Mouse (Mus musculus) hindbrain, embryonic 16.5 days (tissue): Measurements from ENCODE around the gene Sept12. TPM values are rescaled to one million over a fixed set of nuclear protein-coding genes. Genes with fewer than 3 reads are reported as not detected.

Experiments used
- ATAC-seq: fragments of 200-750 bp; cut with Nextera tagmentation; 2 replicates; pipeline ENCODE4 v1.8.0; 2017; ENCODE audit warnings: moderate TSS enrichment, moderate library complexity
- H3K27ac ChIP-seq: fragments of 300-500 bp; sonication (generic); 2 replicates; pipeline ENCODE4 v1.5.1; 2014; ENCODE audit warnings: low read depth, mild to moderate bottlenecking, control low read depth, low read length, moderate library complexity
- H3K27me3 ChIP-seq: fragments of 300-500 bp; sonication (generic); replicated peaks from 2 replicates; pipeline ENCODE4 v1.6.1; 2014; ENCODE audit warnings: low read length; ENCODE audit not compliant: control insufficient read depth, insufficient read depth
- H3K36me3 ChIP-seq: fragments of 300-500 bp; sonication (generic); 2 replicates; pipeline ENCODE4 v1.6.1; 2014; ENCODE audit warnings: mild to moderate bottlenecking, low read length, moderate library complexity, mixed read lengths; ENCODE audit not compliant: control insufficient read depth, insufficient read depth
- H3K4me1 ChIP-seq: fragments of 300-500 bp; sonication (generic); 2 replicates; pipeline ENCODE4 v1.6.1; 2014; ENCODE audit warnings: low read depth, low read length; ENCODE audit not compliant: control insufficient read depth, insufficient read depth
- H3K4me2 ChIP-seq: fragments of 300-500 bp; sonication (generic); 2 replicates; pipeline ENCODE4 v1.6.1; 2014; ENCODE audit warnings: mild to moderate bottlenecking, low read length, control low read depth, moderate library complexity
- H3K4me3 ChIP-seq: fragments of 300-500 bp; sonication (generic); 2 replicates; pipeline ENCODE4 v1.5.1; 2014; ENCODE audit warnings: mild to moderate bottlenecking, low read length, control low read depth, moderate library complexity
- H3K9ac ChIP-seq: fragments of 300-500 bp; sonication (generic); 2 replicates; pipeline ENCODE4 v1.6.1; 2014; ENCODE audit warnings: low read depth, mild to moderate bottlenecking, control low read depth, low read length, moderate library complexity
- H3K9me3 ChIP-seq: fragments of 300-500 bp; sonication (generic); 2 replicates; pipeline ENCODE4 v1.6.1; 2014; ENCODE audit warnings: mild to moderate bottlenecking, low read length, moderate library complexity; ENCODE audit not compliant: control insufficient read depth
- WGBS: fragments of 180-500 bp; shearing (Covaris S2); extraction: QIAGEN DNeasy Blood & Tissue Kit; methylation state at CpG from one replicate; pipeline ENCODE4 v1.1.7; 2014; 5-methylcytosine and 5-hydroxymethylcytosine counted together
- polyA plus RNA-seq: library from polyadenylated mRNA; unstranded; fragments of >200 nt; fragmentation: Nextera tagmentation; extraction: Ambion mirVana; gene quantifications from 2 replicates; pipeline ENCODE4 v1.2.1, GENCODE M21; 2015

Sept12 gene
- polyA plus RNA-seq, 1 experiment from 2014 or later: not detected

- peaks cover 19% of the 10 kb centered on the region for H3K4me1 ChIP-seq
- no peaks in the 10 kb centered on the region for H3K27me3 ChIP-seq
- H3K27ac ChIP-seq: no peak overlapping the region
- H3K36me3 ChIP-seq: no peaks in the 10 kb centered on the region
- no peak overlapping the region for H3K9ac ChIP-seq
- 86% methylated on average over 8 of the region's 8 CpGs for WGBS
- H3K4me2 ChIP-seq: peak overlapping the region; percentile 81; the same call in 1 of the 2 replicates
- H3K9me3 ChIP-seq: no peaks in the 10 kb centered on the region
- no peak for ATAC-seq
- H3K4me3 ChIP-seq: no peak overlapping the region
Observed at GRCm38 (mm10) chr16:4965392-4966129, 32.1 kb downstream of the Sept12 start.

- no peak for ATAC-seq
- no peaks in the 10 kb centered on the region for H3K9me3 ChIP-seq
- WGBS: 23% methylated on average over 13 of the region's 13 CpGs
Observed at GRCm38 (mm10) chr16:4964731-4965391, 32.8 kb downstream of the Sept12 start.

GRCm38 (mm10) chr16:4963797-4964709 lies 33.6 kb downstream of the Sept12 start, which contains the start of gene Anks3:
Anks3 (minus strand) TSS chr16:4964205.
- WGBS: under 1% methylated on average over 65 of the region's 76 CpGs
- H3K4me1 ChIP-seq: peaks cover 19% of the 10 kb centered on the region
- peak within 1 kb of the TSS; percentile 81 for H3K4me2 ChIP-seq
- H3K4me3 ChIP-seq: peak within 1 kb of the TSS; percentile 88
- peak; percentile 99 for ATAC-seq
- no peaks in the 10 kb centered on the region for H3K9me3 ChIP-seq
- peak within 1 kb of the TSS; percentile 87 for H3K9ac ChIP-seq
- H3K27me3 ChIP-seq: no peaks in the 10 kb centered on the region
- H3K27ac ChIP-seq: peak within 1 kb of the TSS; percentile 83
- H3K36me3 ChIP-seq: no peaks in the 10 kb centered on the region

More at GRCm38 (mm10) chr16:4964731-4965391, 32.8 kb downstream of the Sept12 start:
- H3K4me3 ChIP-seq: peak overlapping the region; percentile 88
- H3K4me2 ChIP-seq: peak overlapping the region; percentile 81
- peak overlapping the region; percentile 83 for H3K27ac ChIP-seq
- peak overlapping the region; percentile 87 for H3K9ac ChIP-seq
- H3K27me3 ChIP-seq: no peaks in the 10 kb centered on the region
- H3K4me1 ChIP-seq: peaks cover 19% of the 10 kb centered on the region
- no peaks in the 10 kb centered on the region for H3K36me3 ChIP-seq

GRCm38 (mm10) chr16:4963346-4963745 lies 34.3 kb downstream of the Sept12 start:
- Histone ChIP-seq H3K27me3 (no peaks in the 10 kb centered on the region), H3K4me3 (peak overlapping the region; percentile 88), H3K4me1 (peaks cover 19% of the 10 kb centered on the region), H3K4me2 (peak overlapping the region; percentile 81), H3K9ac (peak overlapping the region; percentile 87), H3K9me3 (no peaks in the 10 kb centered on the region), H3K27ac (no peak overlapping the region), H3K36me3 (no peaks in the 10 kb centered on the region)
- WGBS: 48% methylated on average over 9 of the region's 9 CpGs
- ATAC-seq: no peak

- 84% methylated on average over 8 of the region's 8 CpGs for WGBS
- H3K4me2 ChIP-seq: no peak overlapping the region
Observed at GRCm38 (mm10) chr16:4960260-4960659, 37.4 kb downstream of the Sept12 start.

GRCm38 (mm10) chr16:4957446-4957845 lies 40.2 kb downstream of the Sept12 start:
- H3K4me1 ChIP-seq: peaks cover 4% of the 10 kb centered on the region
- peaks cover 23% of the 10 kb centered on the region for H3K36me3 ChIP-seq
- H3K9me3 ChIP-seq: no peaks in the 10 kb centered on the region
- no peak overlapping the region for H3K4me3 ChIP-seq
- no peak overlapping the region for H3K4me2 ChIP-seq
- H3K27me3 ChIP-seq: no peaks in the 10 kb centered on the region
- H3K9ac ChIP-seq: no peak overlapping the region
- no peak overlapping the region for H3K27ac ChIP-seq
- ATAC-seq: 0 out of 2 replicates have a peak, but pooled peaks have one; percentile 34
- 87% methylated on average over 3 of the region's 3 CpGs for WGBS

More at GRCm38 (mm10) chr16:4960260-4960659, 37.4 kb downstream of the Sept12 start:
- no peaks in the 10 kb centered on the region for H3K27me3 ChIP-seq
- no peak overlapping the region for H3K9ac ChIP-seq
- peaks cover 18% of the 10 kb centered on the region for H3K4me1 ChIP-seq
- H3K9me3 ChIP-seq: no peaks in the 10 kb centered on the region
- no peak for ATAC-seq
- no peak overlapping the region for H3K27ac ChIP-seq
- H3K4me3 ChIP-seq: no peak overlapping the region
- peaks cover 6% of the 10 kb centered on the region; the same call in 1 of the 2 replicates for H3K36me3 ChIP-seq

- no peak overlapping the region for H3K9ac ChIP-seq
- 88% methylated on average over 3 of the region's 3 CpGs for WGBS
- no peak overlapping the region for H3K4me2 ChIP-seq
- H3K9me3 ChIP-seq: no peaks in the 10 kb centered on the region
- H3K4me1 ChIP-seq: no peaks in the 10 kb centered on the region
- H3K4me3 ChIP-seq: no peak overlapping the region
- no peaks in the 10 kb centered on the region for H3K27me3 ChIP-seq
- no peak overlapping the region for H3K27ac ChIP-seq
- no peak for ATAC-seq
- peaks cover 27% of the 10 kb centered on the region for H3K36me3 ChIP-seq
Observed at GRCm38 (mm10) chr16:4956609-4957008, 41.0 kb downstream of the Sept12 start.

GRCm38 (mm10) chr16:4947378-4947777 lies 50.3 kb downstream of the Sept12 start:
- Histone ChIP-seq H3K4me1 (no peaks in the 10 kb centered on the region), H3K36me3 (peaks cover 46% of the 10 kb centered on the region), H3K9ac (no peak overlapping the region), H3K4me2 (no peak overlapping the region), H3K27ac (no peak overlapping the region), H3K27me3 (no peaks in the 10 kb centered on the region), H3K9me3 (no peaks in the 10 kb centered on the region), H3K4me3 (no peak overlapping the region)
- ATAC-seq: no peak
- WGBS: 73% methylated on average over 4 of the region's 4 CpGs
